In the genomic region with DNA sequence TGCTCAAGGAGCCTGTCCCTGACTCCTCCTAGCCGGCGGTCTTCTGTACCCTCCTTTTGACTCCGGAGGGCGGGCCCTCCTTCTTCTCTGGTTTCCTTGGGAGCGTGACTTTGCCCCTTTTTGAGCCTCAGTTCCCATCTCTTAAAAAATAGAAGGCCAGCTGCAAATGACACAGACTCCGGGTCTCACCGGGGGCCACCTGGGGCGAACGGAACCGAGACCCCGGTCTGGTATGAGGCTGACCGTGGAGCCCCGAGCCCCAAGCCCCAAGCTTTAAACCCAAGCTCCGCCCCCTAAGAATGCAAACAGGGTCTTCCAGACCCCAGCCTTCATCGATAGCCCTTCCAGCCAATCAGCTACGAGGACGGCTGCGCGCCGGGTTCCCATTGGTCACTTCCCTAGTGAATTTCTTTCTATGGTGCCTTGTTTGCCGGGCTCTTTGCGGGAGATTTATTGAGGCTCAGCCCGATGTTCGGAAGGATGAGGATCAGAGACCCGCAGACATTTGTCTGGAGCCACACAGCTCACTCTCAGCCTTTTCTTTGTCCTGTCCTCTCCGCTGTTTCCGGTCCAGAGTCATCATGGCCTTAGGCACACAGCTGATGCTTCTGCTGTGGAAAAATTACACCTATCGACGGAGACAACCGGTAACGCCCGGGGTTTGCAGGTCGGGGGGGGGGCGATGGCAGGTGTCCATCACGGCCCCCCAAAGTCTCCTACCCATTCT, we compare ENCODE assay signal across 8 mouse cellular contexts. TPM values are rescaled to one million over a fixed set of nuclear protein-coding genes. Genes with fewer than 3 reads are reported as not detected.
A peak's percentile ranks its signal among the peaks of the same experiment; 100 is the strongest.
DNase-seq lines count a peak whose midpoint lies in the region; ATAC-seq and TF ChIP-seq lines count a peak whose summit lies in the region.

No protein-coding gene starts in this region.

- no peaks in the 10 kb centered on the region for H3K9me3 ChIP-seq in embryonic facial prominence, embryonic 12.5 days
- H3K9me3 ChIP-seq in heart, embryonic 11.5 days (replicated peaks; ENCODE audit: control insufficient read depth, low read length) = no peaks in the 10 kb centered on the region
- no peaks in the 10 kb centered on the region for H3K9me3 ChIP-seq in kidney, embryonic 15.5 days (replicated peaks)
- H3K9me3 ChIP-seq in neural tube, embryonic 14.5 days (ENCODE audit: control insufficient read depth, low read length) = no peaks in the 10 kb centered on the region

- H3K27me3 ChIP-seq in embryonic facial prominence, embryonic 12.5 days = peaks cover 27% of the 10 kb centered on the region
- peaks cover 14% of the 10 kb centered on the region for H3K27me3 ChIP-seq in heart, embryonic 11.5 days (ENCODE audit: control insufficient read depth, insufficient read depth, low read length)
- peaks cover 16% of the 10 kb centered on the region for H3K27me3 ChIP-seq in kidney, embryonic 15.5 days
- 0 out of 2 replicates have a peak, but pooled peaks cover 2% of the 10 kb centered on the region for H3K27me3 ChIP-seq in neural tube, embryonic 14.5 days (ENCODE audit: control insufficient read depth, insufficient read depth, low read length)

- peak; percentile 71 to 80 for DNase-seq in adrenal gland, postnatal 36 days
- peak; percentile 63 for DNase-seq in lung, adult 2 months
- DNase-seq in thymus, postnatal 0 days (ENCODE audit: low spot score) = peak; percentile 83

- H3K4me1 ChIP-seq in embryonic facial prominence, embryonic 12.5 days = peaks cover 17% of the 10 kb centered on the region; the same call in 1 of the 2 replicates
- peaks cover 10% of the 10 kb centered on the region for H3K4me1 ChIP-seq in heart, embryonic 11.5 days (ENCODE audit: control insufficient read depth, insufficient read depth, low read length)
- H3K4me1 ChIP-seq in kidney, embryonic 15.5 days = peaks cover 32% of the 10 kb centered on the region
- H3K4me1 ChIP-seq in lung, adult 2 months (ENCODE audit: control insufficient read depth, insufficient read depth, low read length) = peaks cover 7% of the 10 kb centered on the region; the same call in 1 of the 2 replicates
- peaks cover 8% of the 10 kb centered on the region for H3K4me1 ChIP-seq in neural tube, embryonic 14.5 days (ENCODE audit: control insufficient read depth, insufficient read depth, low read length)

- WGBS in embryonic facial prominence, embryonic 12.5 days = under 1% methylated on average over 35 of the region's 35 CpGs
- under 1% methylated on average over 35 of the region's 35 CpGs for WGBS in heart, embryonic 11.5 days (ENCODE audit: insufficient replicate concordance)
- under 1% methylated on average over 35 of the region's 35 CpGs for whole genome bisulfite sequencing in kidney, embryonic 15.5 days
- 1% methylated on average over 35 of the region's 35 CpGs for WGBS in lung, adult 2 months
- WGBS in neural tube, embryonic 14.5 days = under 1% methylated on average over 35 of the region's 35 CpGs

- H3K36me3 ChIP-seq in embryonic facial prominence, embryonic 12.5 days = peaks cover 28% of the 10 kb centered on the region
- peaks cover 27% of the 10 kb centered on the region for H3K36me3 ChIP-seq in heart, embryonic 11.5 days (ENCODE audit: control insufficient read depth, insufficient read depth, low read length)
- H3K36me3 ChIP-seq in kidney, embryonic 15.5 days = peaks cover 30% of the 10 kb centered on the region
- no peaks in the 10 kb centered on the region for H3K36me3 ChIP-seq in neural tube, embryonic 14.5 days (ENCODE audit: control insufficient read depth, insufficient read depth, low read length)

- H3K4me3 ChIP-seq in embryonic facial prominence, embryonic 12.5 days = peak overlapping the region; percentile 43
- peak overlapping the region; percentile 56 for H3K4me3 ChIP-seq in heart, embryonic 11.5 days (ENCODE audit: low read depth, low read length)
- H3K4me3 ChIP-seq in kidney, embryonic 15.5 days (replicated peaks) = peak overlapping the region; percentile 61
- H3K4me3 ChIP-seq in lung, adult 2 months (replicated peaks; ENCODE audit: extremely low read depth, low read depth, low read length) = peak overlapping the region; percentile 95
- peak overlapping the region; percentile 37 for H3K4me3 ChIP-seq in neural tube, embryonic 14.5 days (ENCODE audit: low read depth, low read length)

- peak overlapping the region; percentile 77 for H3K4me2 ChIP-seq in embryonic facial prominence, embryonic 12.5 days (replicated peaks)
- peak overlapping the region; percentile 65 for H3K4me2 ChIP-seq in heart, embryonic 11.5 days
- peak overlapping the region; percentile 87 for H3K4me2 ChIP-seq in kidney, embryonic 15.5 days
- H3K4me2 ChIP-seq in neural tube, embryonic 14.5 days (ENCODE audit: low read depth, low read length) = peak overlapping the region; percentile 57

- H3K27ac ChIP-seq in embryonic facial prominence, embryonic 12.5 days = no peak overlapping the region
- H3K27ac ChIP-seq in heart, embryonic 11.5 days (ENCODE audit: low read depth, low read length) = peak overlapping the region; percentile 69; the same call in 1 of the 2 replicates
- peak overlapping the region; percentile 77 for H3K27ac ChIP-seq in kidney, embryonic 15.5 days
- H3K27ac ChIP-seq in neural tube, embryonic 14.5 days (ENCODE audit: low read depth, low read length) = peak overlapping the region; percentile 60

- peak overlapping the region; percentile 25 for H3K9ac ChIP-seq in embryonic facial prominence, embryonic 12.5 days
- peak overlapping the region; percentile 70 for H3K9ac ChIP-seq in heart, embryonic 11.5 days (ENCODE audit: low read depth, low read length)
- H3K9ac ChIP-seq in kidney, embryonic 15.5 days = peak overlapping the region; percentile 62
- H3K9ac ChIP-seq in neural tube, embryonic 14.5 days (replicated peaks; ENCODE audit: low read depth, low read length) = 0 out of 2 replicates have a peak overlapping the region, but pooled peaks have one; percentile 46

- ATAC-seq in CD4-positive, CD25-positive, alpha-beta regulatory T cell, adult 4 months = peak; percentile 25
- ATAC-seq in embryonic facial prominence, embryonic 12.5 days (ENCODE audit: insufficient number of reproducible peaks, insufficient read depth, low FRiP score, low TSS enrichment) = peak; percentile 52; the same call in 1 of the 2 replicates
- ATAC-seq in heart, embryonic 11.5 days (replicated peaks; ENCODE audit: insufficient number of reproducible peaks, low FRiP score, low TSS enrichment) = no peak; the same call in 1 of the 2 replicates
- peak; percentile 67 for ATAC-seq in kidney, embryonic 15.5 days (replicated peaks; ENCODE audit: low FRiP score)
- peak; percentile 78 for ATAC-seq in neural tube, embryonic 14.5 days (ENCODE audit: low read depth)

- TF ChIP-seq CTCF in lung, adult 2 months (IDR thresholded peaks at IDR 0.05; ENCODE audit: insufficient read depth, low read length) = no peak

- no peak for TF ChIP-seq POLR2A in lung, adult 2 months (IDR thresholded peaks at IDR 0.05; ENCODE audit: borderline replicate concordance, extremely low read depth, low read depth, low read length)

RNA-seq across cellular contexts. Expression of a gene that starts 0.9 kb away (rescaled TPM):
- 10 to 100 TPM; 11.4 to 16.4 TPM for polyA plus RNA-seq in CD4-positive, CD25-positive, alpha-beta regulatory T cell, adult 4 months (2017; shearing (Covaris generic))
- total RNA-seq in adrenal gland, postnatal 36 days (2021) = 10 to 100 TPM; 20.2 to 20.3 TPM
- polyA plus RNA-seq in embryonic facial prominence, embryonic 12.5 days (2016; fragmentation: Nextera tagmentation; extraction: Ambion mirVana) = 2.6 and 3.9 TPM in 2 replicates
- 2.1 and 2.8 TPM in 2 replicates for polyA plus RNA-seq in heart, embryonic 11.5 days (2014; fragmentation: Nextera tagmentation; extraction: Ambion mirVana)
- polyA plus RNA-seq in kidney, embryonic 15.5 days (2015; fragmentation: Nextera tagmentation; extraction: Ambion mirVana) = 3.9 and 4.5 TPM in 2 replicates
- polyA plus RNA-seq in lung, adult 2 months (2012; rRNA removed) = 31.4 and 38.2 TPM in 2 replicates
- 4.3 and 6.7 TPM in 2 replicates for polyA plus RNA-seq in neural tube, embryonic 14.5 days (2014; fragmentation: Nextera tagmentation; extraction: Ambion mirVana)
- polyA plus RNA-seq in thymus, postnatal 0 days (2015; fragmentation: Nextera tagmentation; extraction: Ambion mirVana) = 5.2 and 5.8 TPM in 2 replicates

RNA-seq across cellular contexts. Expression of a gene that starts 8.8 kb away (rescaled TPM):
- polyA plus RNA-seq in CD4-positive, CD25-positive, alpha-beta regulatory T cell, adult 4 months (2017; shearing (Covaris generic)) = 100 to 1,000 TPM; 904 to 969 TPM
- 10 to 100 TPM; 30.2 to 42.9 TPM for total RNA-seq in adrenal gland, postnatal 36 days (2021)
- polyA plus RNA-seq in embryonic facial prominence, embryonic 12.5 days (2016; fragmentation: Nextera tagmentation; extraction: Ambion mirVana) = 311 and 313 TPM in 2 replicates
- polyA plus RNA-seq in heart, embryonic 11.5 days (2014; fragmentation: Nextera tagmentation; extraction: Ambion mirVana) = 405 and 420 TPM in 2 replicates
- polyA plus RNA-seq in kidney, embryonic 15.5 days (2015; fragmentation: Nextera tagmentation; extraction: Ambion mirVana) = 253 and 292 TPM in 2 replicates
- polyA plus RNA-seq in lung, adult 2 months (2012; rRNA removed) = 387 and 395 TPM in 2 replicates
- polyA plus RNA-seq in neural tube, embryonic 14.5 days (2014; fragmentation: Nextera tagmentation; extraction: Ambion mirVana) = 9.9 and 40.0 TPM in 2 replicates
- 137 and 152 TPM in 2 replicates for polyA plus RNA-seq in thymus, postnatal 0 days (2015; fragmentation: Nextera tagmentation; extraction: Ambion mirVana)

RNA-seq across cellular contexts. Expression of a gene that starts 13.1 kb away (rescaled TPM):
- 1 to 10 TPM; 1.2 to 2.5 TPM for polyA plus RNA-seq in CD4-positive, CD25-positive, alpha-beta regulatory T cell, adult 4 months (2017; shearing (Covaris generic))
- 100 to 1,000 TPM; 144 to 146 TPM for total RNA-seq in adrenal gland, postnatal 36 days (2021)
- 24.3 and 25.9 TPM in 2 replicates for polyA plus RNA-seq in embryonic facial prominence, embryonic 12.5 days (2016; fragmentation: Nextera tagmentation; extraction: Ambion mirVana)
- polyA plus RNA-seq in heart, embryonic 11.5 days (2014; fragmentation: Nextera tagmentation; extraction: Ambion mirVana) = 12.8 and 15.6 TPM in 2 replicates
- 15.7 and 17.5 TPM in 2 replicates for polyA plus RNA-seq in kidney, embryonic 15.5 days (2015; fragmentation: Nextera tagmentation; extraction: Ambion mirVana)
- 294 and 318 TPM in 2 replicates for polyA plus RNA-seq in lung, adult 2 months (2012; rRNA removed)
- 19.2 and 21.1 TPM in 2 replicates for polyA plus RNA-seq in neural tube, embryonic 14.5 days (2014; fragmentation: Nextera tagmentation; extraction: Ambion mirVana)
- 19.4 and 25.8 TPM in 2 replicates for polyA plus RNA-seq in thymus, postnatal 0 days (2015; fragmentation: Nextera tagmentation; extraction: Ambion mirVana)

RNA-seq across cellular contexts. Expression of a gene that starts 19.3 kb away (rescaled TPM):
- 100 to 1,000 TPM; 233 to 369 TPM for polyA plus RNA-seq in CD4-positive, CD25-positive, alpha-beta regulatory T cell, adult 4 months (2017; shearing (Covaris generic))
- 1 to 10 TPM; 4.5 to 5.4 TPM for total RNA-seq in adrenal gland, postnatal 36 days (2021)
- polyA plus RNA-seq in embryonic facial prominence, embryonic 12.5 days (2016; fragmentation: Nextera tagmentation; extraction: Ambion mirVana) = 7.1 and 8.1 TPM in 2 replicates
- polyA plus RNA-seq in heart, embryonic 11.5 days (2014; fragmentation: Nextera tagmentation; extraction: Ambion mirVana) = 6.2 and 7.5 TPM in 2 replicates
- 8.7 and 10.0 TPM in 2 replicates for polyA plus RNA-seq in kidney, embryonic 15.5 days (2015; fragmentation: Nextera tagmentation; extraction: Ambion mirVana)
- 102 and 103 TPM in 2 replicates for polyA plus RNA-seq in lung, adult 2 months (2012; rRNA removed)
- polyA plus RNA-seq in neural tube, embryonic 14.5 days (2014; fragmentation: Nextera tagmentation; extraction: Ambion mirVana) = 0.83 and 1.8 TPM in 2 replicates
- polyA plus RNA-seq in thymus, postnatal 0 days (2015; fragmentation: Nextera tagmentation; extraction: Ambion mirVana) = 179 and 206 TPM in 2 replicates

RNA-seq across cellular contexts. Expression of a gene that starts 26.7 kb away (rescaled TPM):
- under 1 TPM in 1 of 2 experiments, not detected in 1; 0.58 TPM for polyA plus RNA-seq in CD4-positive, CD25-positive, alpha-beta regulatory T cell, adult 4 months (2017; shearing (Covaris generic))
- not detected for total RNA-seq in adrenal gland, postnatal 36 days (2021)
- 0.50 and 0.92 TPM in 2 replicates for polyA plus RNA-seq in embryonic facial prominence, embryonic 12.5 days (2016; fragmentation: Nextera tagmentation; extraction: Ambion mirVana)
- polyA plus RNA-seq in heart, embryonic 11.5 days (2014; fragmentation: Nextera tagmentation; extraction: Ambion mirVana) = 0.19 and 0.20 TPM in 2 replicates
- 0.31 and 0.39 TPM in 2 replicates for polyA plus RNA-seq in kidney, embryonic 15.5 days (2015; fragmentation: Nextera tagmentation; extraction: Ambion mirVana)
- 0.33 TPM in 1 of 2 replicates, not detected in the other for polyA plus RNA-seq in lung, adult 2 months (2012; rRNA removed)
- polyA plus RNA-seq in neural tube, embryonic 14.5 days (2014; fragmentation: Nextera tagmentation; extraction: Ambion mirVana) = 0.43 and 0.61 TPM in 2 replicates
- 0.09 and 0.20 TPM in 2 replicates for polyA plus RNA-seq in thymus, postnatal 0 days (2015; fragmentation: Nextera tagmentation; extraction: Ambion mirVana)

Comparison
In these comparisons a context has a peak if more than half of its experiments do, and no peak if none do; other contexts are left out.
1. H3K4me3 ChIP-seq: peak in every context shown above with its lines; median percentile 95 in lung, adult 2 months; 61 in kidney, embryonic 15.5 days; 56 in heart, embryonic 11.5 days; 43 in embryonic facial prominence, embryonic 12.5 days; 37 in neural tube, embryonic 14.5 days.
2. RNA of a gene that starts 13.1 kb away (polyA plus RNA-seq): 294 to 318 TPM in lung, adult 2 months; 19.4 to 25.8 TPM in thymus, postnatal 0 days, 24.3 to 25.9 TPM in embryonic facial prominence, embryonic 12.5 days, 19.2 to 21.1 TPM in neural tube, embryonic 14.5 days, 15.7 to 17.5 TPM in kidney, embryonic 15.5 days, 12.8 to 15.6 TPM in heart, embryonic 11.5 days and 1.2 to 2.5 TPM in CD4-positive, CD25-positive, alpha-beta regulatory T cell, adult 4 months; every median in the first group is over 10 times any median in the second.
3. Peak in every context shown above with its lines, with median percentiles within 50 percentile points of each other: DNase-seq, H3K4me2 ChIP-seq and H3K9ac ChIP-seq.